Mouse (Mus musculus) heart, embryonic 15.5 days (tissue): ENCODE measurements around the gene Higd2a. TPM values are rescaled to one million over a fixed set of nuclear protein-coding genes. Genes with fewer than 3 reads are reported as not detected.

Experiments
- ATAC-seq: fragments of 200-750 bp; cut with Nextera tagmentation; replicated peaks from 2 replicates; pipeline ENCODE4 v1.8.0; 2017; ENCODE audit warnings: low read depth, moderate TSS enrichment; ENCODE audit not compliant: insufficient number of reproducible peaks, insufficient read depth, low FRiP score
- H3K27ac ChIP-seq: fragments of 300-500 bp; sonication (generic); 2 replicates; pipeline ENCODE4 v1.5.1; 2015; ENCODE audit warnings: mild to moderate bottlenecking, inconsistent platforms
- H3K27me3 ChIP-seq: fragments of 300-500 bp; sonication (generic); 2 replicates; pipeline ENCODE4 v1.6.1; 2015; ENCODE audit warnings: inconsistent platforms
- H3K36me3 ChIP-seq: fragments of 300-500 bp; sonication (generic); 2 replicates; pipeline ENCODE4 v1.6.1; 2015; ENCODE audit warnings: mild to moderate bottlenecking, inconsistent platforms
- H3K4me1 ChIP-seq: fragments of 300-500 bp; sonication (generic); replicated peaks from 2 replicates; pipeline ENCODE4 v1.6.1; 2015; ENCODE audit warnings: inconsistent platforms
- H3K4me2 ChIP-seq: fragments of 300-500 bp; sonication (generic); 2 replicates; pipeline ENCODE4 v1.6.1; 2015; ENCODE audit warnings: inconsistent platforms, mild to moderate bottlenecking, moderate library complexity
- H3K4me3 ChIP-seq: fragments of 300-500 bp; sonication (generic); 2 replicates; pipeline ENCODE4 v1.5.1; 2015; ENCODE audit warnings: mild to moderate bottlenecking, inconsistent platforms
- H3K9ac ChIP-seq: fragments of 300-500 bp; sonication (generic); 2 replicates; pipeline ENCODE4 v1.6.1; 2015; ENCODE audit warnings: mild to moderate bottlenecking, inconsistent platforms
- H3K9me3 ChIP-seq: fragments of 300-500 bp; sonication (generic); replicated peaks from 2 replicates; pipeline ENCODE4 v1.6.1; 2016; ENCODE audit warnings: inconsistent platforms
- WGBS: fragments of 180-500 bp; shearing (Covaris S2); methylation state at CpG from one replicate; pipeline ENCODE4 v1.1.7; 2015; ENCODE audit warnings: mixed read lengths; 5-methylcytosine and 5-hydroxymethylcytosine counted together
- polyA plus RNA-seq: library from polyadenylated mRNA; unstranded; fragments of >200 nt; fragmentation: Nextera tagmentation; extraction: Ambion mirVana; gene quantifications from 2 replicates; pipeline ENCODE4 v1.2.1, GENCODE M21; 2015

Gene Higd2a
- polyA plus RNA-seq, 1 experiment from 2014 or later, result 315 TPM

DNA sequence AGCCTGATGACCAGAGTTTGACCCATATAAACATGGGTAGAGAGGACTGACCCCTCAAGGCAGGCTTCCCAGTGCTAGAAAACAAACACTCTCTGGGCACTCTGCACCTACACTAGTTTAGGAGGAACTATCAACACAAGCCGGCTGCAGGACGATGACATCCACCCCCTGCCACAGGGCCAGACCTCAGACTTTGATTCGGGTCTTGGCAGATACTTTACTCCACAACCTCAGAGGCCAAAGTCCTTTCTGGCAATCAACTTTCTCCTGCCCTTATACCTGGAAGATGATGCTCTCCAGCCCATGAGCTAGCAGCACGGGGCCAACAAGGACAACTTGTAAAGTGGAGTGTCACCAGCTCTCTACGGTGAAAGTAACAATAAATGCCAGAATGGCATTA, 7.1 kb upstream of the Higd2a start:
- H3K4me2 ChIP-seq, result no peak overlapping the region
- 82% methylated on average over 5 of the region's 5 CpGs for WGBS
- H3K4me1 ChIP-seq, result no peaks in the 10 kb centered on the region
- H3K36me3 ChIP-seq, result peaks cover 70% of the 10 kb centered on the region
- H3K27me3 ChIP-seq, result no peaks in the 10 kb centered on the region
- no peaks in the 10 kb centered on the region for H3K9me3 ChIP-seq
- no peak overlapping the region for H3K27ac ChIP-seq
- no peak overlapping the region for H3K4me3 ChIP-seq
- H3K9ac ChIP-seq, result no peak overlapping the region
- no peak for ATAC-seq

DNA sequence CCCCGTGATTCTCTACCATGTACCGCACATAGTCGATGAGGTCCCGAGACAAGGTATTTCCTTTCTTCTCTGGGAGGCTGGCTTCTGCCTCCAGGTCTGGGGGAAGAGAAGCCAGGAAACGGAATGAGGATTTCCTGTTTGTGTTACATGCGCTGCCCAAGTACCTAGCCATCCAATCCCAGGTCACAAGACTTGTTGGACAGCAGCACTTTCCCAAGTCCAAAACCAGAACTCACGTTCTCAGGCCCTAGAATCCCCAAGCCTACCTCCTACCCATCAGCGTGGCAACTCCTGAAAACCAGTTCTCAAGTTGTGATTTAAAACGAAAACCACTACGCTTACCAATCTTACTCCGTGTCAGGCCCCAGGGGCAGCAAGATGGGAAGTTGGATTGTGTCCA, 4.2 kb upstream of the Higd2a start:
- no peak overlapping the region for H3K4me3 ChIP-seq
- H3K4me1 ChIP-seq, result peaks cover 8% of the 10 kb centered on the region
- ATAC-seq, result no peak
- no peak overlapping the region for H3K27ac ChIP-seq
- H3K4me2 ChIP-seq, result no peak overlapping the region
- H3K27me3 ChIP-seq, result no peaks in the 10 kb centered on the region
- 78% methylated on average over 11 of the region's 11 CpGs for WGBS
- H3K9ac ChIP-seq, result no peak overlapping the region
- H3K36me3 ChIP-seq, result peaks cover 56% of the 10 kb centered on the region
- H3K9me3 ChIP-seq, result no peaks in the 10 kb centered on the region

DNA sequence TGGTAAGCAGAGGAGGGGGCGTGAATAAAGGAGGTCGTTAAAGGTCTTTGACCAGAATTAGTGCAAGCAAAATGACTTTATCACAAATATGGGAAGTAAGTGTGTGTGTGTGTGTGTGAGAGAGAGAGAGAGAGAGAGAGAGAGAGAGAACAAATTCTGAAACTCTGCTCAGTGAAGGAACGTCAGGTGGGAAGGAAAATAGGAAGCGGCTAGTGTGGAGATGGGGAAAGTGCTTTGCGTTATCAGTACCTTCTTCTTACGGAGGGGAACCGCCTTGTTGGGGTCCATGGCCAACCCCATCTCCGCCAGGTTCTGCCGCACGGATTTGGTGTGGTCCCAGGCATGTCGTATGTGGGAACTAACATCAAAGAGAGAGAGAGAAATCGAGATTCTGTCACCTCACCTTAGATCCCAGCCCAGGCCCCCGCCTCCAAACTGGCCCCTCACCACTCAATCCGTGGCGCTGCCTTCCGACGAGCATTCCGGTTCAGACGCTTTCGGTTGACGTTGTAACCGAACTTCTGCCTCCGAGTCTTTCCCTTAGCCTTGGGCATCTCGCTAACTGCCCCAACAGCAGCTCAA, 502 bp upstream of the Higd2a start:
- Histone ChIP-seq H3K27ac (peak overlapping the region; percentile 90), H3K4me1 (peaks cover 21% of the 10 kb centered on the region), H3K4me3 (peak overlapping the region; percentile 77), H3K36me3 (peaks cover 29% of the 10 kb centered on the region), H3K4me2 (peak overlapping the region; percentile 71), H3K9ac (peak overlapping the region; percentile 79), H3K9me3 (no peaks in the 10 kb centered on the region), H3K27me3 (no peaks in the 10 kb centered on the region)
- 1% methylated on average over 24 of the region's 24 CpGs for WGBS
- no peak for ATAC-seq

DNA sequence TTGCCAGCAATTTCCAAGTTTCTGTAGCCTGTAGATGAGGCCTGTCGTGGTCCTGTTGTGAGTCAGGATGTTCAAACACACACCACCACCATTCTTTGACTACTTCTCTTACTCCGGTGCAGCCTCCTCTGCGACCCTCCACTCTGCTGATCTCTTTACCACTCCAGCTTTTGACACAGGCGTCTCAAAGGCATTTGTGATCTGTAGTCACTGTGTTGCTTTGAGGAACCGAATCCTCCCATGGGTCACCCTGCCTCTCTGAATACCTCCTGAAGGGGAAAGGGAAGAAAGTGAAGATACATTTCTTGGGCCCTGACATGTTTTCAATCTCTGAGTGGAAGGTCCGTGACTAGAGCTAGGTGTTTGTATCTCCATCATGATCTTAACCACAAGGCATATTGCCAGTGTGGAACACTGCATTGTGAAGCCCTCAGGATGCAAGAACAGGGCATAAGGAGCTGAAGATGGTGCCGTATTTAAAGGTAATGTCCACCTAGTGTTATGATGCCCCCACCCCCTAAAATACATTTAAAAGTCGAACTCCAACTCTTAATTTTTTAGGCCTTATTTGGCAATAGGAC, 1.9 kb downstream of the Higd2a start:
- Histone ChIP-seq H3K9me3 (no peaks in the 10 kb centered on the region), H3K4me2 (peak overlapping the region; percentile 71; the same call in 1 of the 2 replicates), H3K36me3 (peaks cover 15% of the 10 kb centered on the region), H3K27ac (no peak overlapping the region), H3K4me3 (peak overlapping the region; percentile 77; the same call in 1 of the 2 replicates), H3K9ac (peak overlapping the region; percentile 80; the same call in 1 of the 2 replicates), H3K4me1 (peaks cover 40% of the 10 kb centered on the region), H3K27me3 (no peaks in the 10 kb centered on the region)
- WGBS, result 86% methylated on average over 8 of the region's 8 CpGs
- no peak for ATAC-seq

DNA sequence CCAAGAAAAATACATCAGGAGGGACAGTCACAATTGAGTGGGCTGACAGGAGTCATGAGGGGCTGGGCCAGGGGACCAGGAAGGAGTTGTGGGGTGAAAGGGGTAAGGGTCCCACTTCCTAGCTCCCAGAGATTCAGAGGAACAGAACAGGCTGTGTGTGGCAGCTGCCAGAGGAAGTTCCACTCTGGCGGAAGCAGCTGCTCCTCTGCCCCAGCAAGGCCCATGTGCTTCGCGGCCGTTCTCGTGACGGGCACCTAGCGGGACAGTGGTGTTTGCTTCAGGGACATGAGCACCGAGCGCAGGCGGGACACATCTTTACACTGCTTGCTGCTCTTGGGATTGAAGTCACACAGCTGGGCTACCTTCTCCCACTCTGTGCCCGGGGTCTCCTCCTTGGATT, 3.6 kb downstream of the Higd2a start:
- H3K9me3 ChIP-seq, result no peaks in the 10 kb centered on the region
- H3K9ac ChIP-seq, result no peak overlapping the region
- ATAC-seq, result no peak
- peaks cover 52% of the 10 kb centered on the region for H3K4me1 ChIP-seq
- 86% methylated on average over 11 of the region's 11 CpGs for WGBS
- no peak overlapping the region for H3K4me2 ChIP-seq
- H3K27ac ChIP-seq, result no peak overlapping the region
- no peak overlapping the region for H3K4me3 ChIP-seq
- 0 out of 2 replicates have a peak, but pooled peaks cover under 1% of the 10 kb centered on the region for H3K36me3 ChIP-seq
- no peaks in the 10 kb centered on the region for H3K27me3 ChIP-seq

DNA sequence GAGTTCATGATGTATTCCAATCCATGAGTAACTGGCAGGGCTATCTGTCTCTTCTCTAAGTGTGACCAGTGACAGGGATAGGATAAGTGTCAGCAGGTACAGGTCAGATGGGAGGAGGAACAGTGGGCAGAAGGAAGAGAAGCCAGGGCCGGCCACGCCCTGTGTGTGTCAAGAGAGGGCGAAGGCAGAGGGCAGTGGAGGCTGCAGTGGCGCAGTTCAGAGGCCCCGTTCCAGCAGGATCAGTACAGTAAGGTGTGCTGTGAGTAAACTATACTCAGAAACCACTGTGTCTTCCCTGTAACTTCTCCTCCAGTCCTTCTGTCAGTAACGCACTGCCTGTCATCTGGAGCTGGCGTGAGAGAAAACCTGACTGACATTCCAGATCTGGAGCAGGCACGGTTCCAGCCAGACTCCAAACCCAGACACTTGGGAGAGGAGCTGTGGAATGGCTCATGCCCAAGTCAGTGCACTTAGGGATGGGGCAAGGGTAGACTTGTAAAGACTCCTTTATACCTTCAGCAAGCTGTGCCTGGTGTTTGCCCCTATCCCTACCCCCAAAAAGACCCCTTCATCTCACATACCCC, 6.2 kb downstream of the Higd2a start:
- no peaks in the 10 kb centered on the region for H3K27me3 ChIP-seq
- no peak overlapping the region for H3K4me3 ChIP-seq
- H3K9ac ChIP-seq, result peak overlapping the region; percentile 26; the same call in 1 of the 2 replicates
- H3K4me1 ChIP-seq, result peaks cover 42% of the 10 kb centered on the region
- H3K27ac ChIP-seq, result peak overlapping the region; percentile 81
- no peaks in the 10 kb centered on the region for H3K9me3 ChIP-seq
- 34% methylated on average over 8 of the region's 8 CpGs for WGBS
- H3K36me3 ChIP-seq, result peaks cover 6% of the 10 kb centered on the region; the same call in 1 of the 2 replicates
- peak; percentile 57 for ATAC-seq
- H3K4me2 ChIP-seq, result peak overlapping the region; percentile 42

DNA sequence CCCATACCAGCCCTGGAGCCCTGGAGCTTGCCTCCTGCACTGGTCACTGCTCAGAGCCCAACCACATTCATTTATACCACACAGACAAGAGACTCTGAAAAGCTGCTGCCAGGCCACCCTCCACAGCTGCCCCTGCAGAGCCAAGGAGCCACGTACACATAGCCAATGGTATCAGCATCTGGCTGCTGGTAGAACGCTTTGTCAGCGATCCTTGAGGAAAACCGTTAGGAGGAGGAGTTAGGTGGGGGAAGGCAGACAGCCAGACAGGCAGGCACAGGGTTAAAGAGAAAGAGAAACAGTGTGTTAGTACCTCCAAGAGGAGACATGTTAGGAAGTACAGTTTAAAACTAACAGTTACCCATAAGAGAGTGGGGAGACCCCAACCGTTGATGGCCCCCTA, 6.9 kb downstream of the Higd2a start:
- peak overlapping the region; percentile 42 for H3K4me2 ChIP-seq
- peaks cover 6% of the 10 kb centered on the region; the same call in 1 of the 2 replicates for H3K36me3 ChIP-seq
- peak overlapping the region; percentile 26; the same call in 1 of the 2 replicates for H3K9ac ChIP-seq
- H3K4me3 ChIP-seq, result no peak overlapping the region
- peak overlapping the region; percentile 81 for H3K27ac ChIP-seq
- H3K4me1 ChIP-seq, result peaks cover 35% of the 10 kb centered on the region
- H3K9me3 ChIP-seq, result no peaks in the 10 kb centered on the region
- ATAC-seq, result peak; percentile 36; the same call in 1 of the 2 replicates
- WGBS, result 40% methylated on average over 5 of the region's 5 CpGs
- no peaks in the 10 kb centered on the region for H3K27me3 ChIP-seq

DNA sequence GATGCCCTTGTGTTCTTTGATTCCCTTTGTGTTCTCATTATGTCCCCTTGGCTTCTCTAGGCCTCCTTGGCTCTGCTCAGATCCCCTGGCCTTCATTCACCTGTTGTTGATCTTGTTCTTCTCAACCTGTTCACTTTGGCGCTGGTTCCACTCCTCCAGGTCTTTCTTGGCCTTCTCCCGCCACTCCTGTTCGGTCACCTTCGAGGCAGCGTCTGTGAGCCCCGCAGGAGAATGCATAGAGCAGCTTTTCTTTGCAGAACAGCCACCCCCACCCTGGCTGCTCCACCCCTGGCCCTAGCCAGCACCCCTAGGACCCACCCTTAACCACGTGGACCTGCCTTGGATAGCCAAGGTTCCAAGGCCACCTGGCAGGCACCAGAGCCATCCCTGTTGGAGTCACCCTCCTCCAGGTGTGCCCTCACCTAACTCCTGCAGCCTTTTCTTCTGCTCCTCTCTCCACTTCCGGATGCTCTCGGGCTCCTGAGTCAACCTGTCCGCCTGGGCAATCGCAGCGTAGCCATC, 8.7 kb downstream of the Higd2a start:
- Histone ChIP-seq H3K4me2 (no peak overlapping the region), H3K4me3 (no peak overlapping the region), H3K27me3 (no peaks in the 10 kb centered on the region), H3K9ac (no peak overlapping the region), H3K36me3 (peaks cover 6% of the 10 kb centered on the region; the same call in 1 of the 2 replicates), H3K4me1 (peaks cover 34% of the 10 kb centered on the region), H3K9me3 (no peaks in the 10 kb centered on the region), H3K27ac (no peak overlapping the region)
- WGBS, result 88% methylated on average over 12 of the region's 12 CpGs
- no peak for ATAC-seq

DNA sequence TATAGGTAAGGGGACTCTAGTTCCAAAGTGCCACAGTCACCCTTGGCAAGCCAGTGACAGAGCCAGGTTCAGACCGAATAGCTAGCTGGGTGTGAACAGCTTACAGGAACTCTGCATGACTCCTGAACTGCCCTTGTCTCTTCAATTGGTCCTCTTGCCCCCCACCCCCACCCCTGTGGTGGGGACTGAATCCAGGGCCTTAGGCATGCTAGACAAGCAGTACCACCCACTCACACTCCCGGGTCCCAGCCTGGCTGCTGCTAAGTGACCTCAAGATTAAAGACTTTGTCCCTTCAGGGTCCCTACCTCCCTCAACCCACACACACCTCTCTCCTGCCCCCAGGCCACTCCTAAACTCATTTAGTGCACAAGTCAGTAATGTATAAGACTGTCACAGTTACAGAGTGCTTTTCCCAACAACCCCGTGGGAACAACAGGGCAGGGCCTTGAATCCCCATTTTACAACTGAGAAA, 12.7 kb downstream of the Higd2a start:
- H3K4me1 ChIP-seq, result peaks cover 6% of the 10 kb centered on the region
- no peak for ATAC-seq
- 49% methylated on average over 3 of the region's 3 CpGs for WGBS
- no peak overlapping the region for H3K9ac ChIP-seq
- H3K27me3 ChIP-seq, result no peaks in the 10 kb centered on the region
- no peaks in the 10 kb centered on the region for H3K9me3 ChIP-seq
- H3K4me3 ChIP-seq, result no peak overlapping the region
- no peak overlapping the region for H3K27ac ChIP-seq
- peaks cover 11% of the 10 kb centered on the region; the same call in 1 of the 2 replicates for H3K36me3 ChIP-seq
- H3K4me2 ChIP-seq, result no peak overlapping the region

DNA sequence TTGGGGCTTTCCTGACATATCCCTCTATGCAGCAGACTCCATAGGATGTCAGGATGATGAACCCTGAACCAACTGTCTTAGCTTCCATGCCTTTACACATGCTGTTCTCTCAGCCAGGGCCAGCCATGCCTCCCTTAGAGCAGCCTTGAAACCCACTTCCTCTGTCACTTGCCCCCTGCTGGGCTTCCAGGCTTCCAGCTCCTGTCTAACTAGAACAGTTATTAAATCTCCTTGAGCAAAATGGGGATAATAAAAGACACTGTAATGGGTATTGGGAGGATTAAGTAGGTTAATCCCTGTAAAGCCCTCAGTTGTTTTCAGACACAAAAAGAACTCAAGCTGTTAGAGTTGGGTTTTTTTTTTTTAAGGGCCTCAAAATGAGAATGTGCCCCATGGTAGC, 13.5 kb downstream of the Higd2a start:
- peaks cover 11% of the 10 kb centered on the region; the same call in 1 of the 2 replicates for H3K36me3 ChIP-seq
- H3K9ac ChIP-seq, result no peak overlapping the region
- no peak overlapping the region for H3K4me3 ChIP-seq
- no peaks in the 10 kb centered on the region for H3K9me3 ChIP-seq
- H3K27ac ChIP-seq, result no peak overlapping the region
- no peak for ATAC-seq
- H3K4me1 ChIP-seq, result peaks cover under 1% of the 10 kb centered on the region
- H3K27me3 ChIP-seq, result no peaks in the 10 kb centered on the region
- H3K4me2 ChIP-seq, result no peak overlapping the region

DNA sequence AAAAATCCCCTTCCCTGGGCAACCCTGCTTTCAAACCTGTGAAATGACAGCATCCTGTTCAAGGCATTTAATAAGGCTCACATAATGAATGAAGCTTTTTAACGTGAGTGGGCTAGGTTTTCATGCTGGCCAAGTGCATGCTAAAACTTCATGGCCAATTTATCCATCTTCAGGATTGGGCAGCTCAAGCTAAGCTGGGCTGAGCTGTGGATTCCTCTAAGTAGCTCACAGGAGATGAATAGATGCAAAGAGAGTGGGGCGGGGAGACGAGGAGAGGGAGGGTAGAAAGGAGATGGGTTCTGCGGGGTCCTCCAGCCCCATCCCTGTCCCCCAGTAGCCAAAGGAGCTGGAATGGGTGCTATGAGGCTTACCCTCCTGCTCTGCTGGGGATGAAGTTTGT, 14.2 kb downstream of the Higd2a start:
- H3K36me3 ChIP-seq, result peaks cover 5% of the 10 kb centered on the region; the same call in 1 of the 2 replicates
- 66% methylated on average over 4 of the region's 4 CpGs for WGBS
- H3K9me3 ChIP-seq, result no peaks in the 10 kb centered on the region
- H3K4me1 ChIP-seq, result peaks cover 8% of the 10 kb centered on the region
- no peaks in the 10 kb centered on the region for H3K27me3 ChIP-seq
- no peak for ATAC-seq
- H3K4me3 ChIP-seq, result no peak overlapping the region
- H3K27ac ChIP-seq, result no peak overlapping the region
- no peak overlapping the region for H3K4me2 ChIP-seq
- no peak overlapping the region for H3K9ac ChIP-seq
